Mouse (Mus musculus): ENCODE results near the gene Lamb2. TPM values are rescaled to one million over a fixed set of nuclear protein-coding genes. Genes with fewer than 3 reads are reported as not detected.

The Lamb2 gene
- polyA plus RNA-seq, 1 experiment from 2014 or later, result 19.1 TPM

DNA sequence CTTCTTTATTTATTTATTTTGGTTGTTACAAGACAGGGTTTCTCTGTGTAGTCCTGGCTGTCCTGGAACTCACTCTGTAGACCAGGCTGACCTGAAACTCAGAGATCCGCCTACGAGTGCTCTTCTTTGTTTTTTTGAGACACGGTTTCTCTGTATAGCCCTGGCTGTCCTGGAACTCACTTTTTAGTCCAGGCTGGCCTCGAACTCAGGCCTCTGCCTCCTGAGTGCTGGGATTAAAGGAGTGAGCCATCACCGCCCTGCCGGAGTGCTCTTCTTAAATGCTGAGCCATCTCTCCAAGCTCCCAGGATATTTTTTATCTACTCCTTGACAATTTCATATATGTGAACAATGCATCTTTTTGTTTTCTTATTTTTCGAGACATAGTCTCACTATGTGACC is 27.4 kb downstream of the Lamb2 start:
- WGBS, result 89% methylated on average over 7 of the region's 7 CpGs
- Histone ChIP-seq H3K36me3 (replicated peaks) (peaks cover 22% of the 10 kb centered on the region; the same call in 1 of the 2 replicates), H3K27ac (peak overlapping the region; percentile 87; the same call in 1 of the 2 replicates), H3K27me3 (replicated peaks) (no peaks in the 10 kb centered on the region), H3K4me3 (peak overlapping the region; percentile 76), H3K4me2 (peak overlapping the region; percentile 94), H3K4me1 (peaks cover 19% of the 10 kb centered on the region), H3K9ac (no peak overlapping the region), H3K9me3 (no peaks in the 10 kb centered on the region)
- no peak for ATAC-seq (replicated peaks)

DNA sequence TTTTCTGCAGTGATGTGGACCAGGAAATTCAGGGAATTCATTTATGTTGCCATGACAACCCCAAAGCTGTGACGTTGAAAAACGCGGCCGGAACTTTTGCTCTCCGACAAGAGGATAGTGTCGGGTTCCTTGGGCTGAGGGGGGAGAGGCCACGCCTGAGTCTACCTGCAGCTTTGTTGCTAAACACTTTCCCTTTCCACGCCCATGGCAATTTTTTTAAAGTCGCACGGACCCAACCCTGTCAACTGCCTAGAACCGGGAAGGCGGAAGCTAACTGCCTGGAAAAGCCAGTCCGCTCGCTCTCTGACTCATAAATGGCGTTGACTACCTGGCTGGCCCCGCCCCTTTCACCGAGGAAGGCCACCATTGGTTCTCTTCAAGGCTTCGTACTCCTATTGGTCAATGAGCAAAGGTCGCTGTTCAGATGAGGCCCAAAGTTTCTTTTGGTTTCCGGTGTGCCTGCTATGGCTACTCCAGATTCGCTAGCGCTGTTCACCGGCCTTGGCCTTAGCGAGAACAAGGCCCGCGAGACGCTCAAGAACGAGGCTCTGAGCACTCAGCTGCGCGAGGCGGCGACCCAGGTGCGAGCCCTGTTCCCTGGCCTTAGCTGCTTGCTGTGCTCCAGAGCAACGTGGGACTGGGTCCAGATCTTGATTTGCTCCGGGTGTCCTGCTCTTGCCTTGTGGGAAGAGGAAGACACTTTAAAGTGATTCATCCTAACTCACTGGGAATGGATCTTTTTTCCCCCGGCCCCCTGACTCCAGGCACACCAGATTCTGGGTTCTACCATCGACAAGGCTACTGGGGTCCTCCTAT is 28.3 kb downstream of the Lamb2 start, which contains the start of gene Qars:
Gene Qars (plus strand): TSS at position 88 of the 816 bp plus-strand sequence.
- under 1% methylated on average over 37 of the region's 37 CpGs for WGBS
- Histone ChIP-seq H3K9ac (peak within 1 kb of the TSS; percentile 71), H3K27me3 (replicated peaks) (no peaks in the 10 kb centered on the region), H3K27ac (peak within 1 kb of the TSS; percentile 87), H3K9me3 (no peaks in the 10 kb centered on the region), H3K4me3 (peak within 1 kb of the TSS; percentile 76), H3K4me2 (peak within 1 kb of the TSS; percentile 94), H3K4me1 (peaks cover 19% of the 10 kb centered on the region), H3K36me3 (replicated peaks) (peaks cover 24% of the 10 kb centered on the region; the same call in 1 of the 2 replicates)
- peak; percentile 98 for ATAC-seq (replicated peaks)

DNA sequence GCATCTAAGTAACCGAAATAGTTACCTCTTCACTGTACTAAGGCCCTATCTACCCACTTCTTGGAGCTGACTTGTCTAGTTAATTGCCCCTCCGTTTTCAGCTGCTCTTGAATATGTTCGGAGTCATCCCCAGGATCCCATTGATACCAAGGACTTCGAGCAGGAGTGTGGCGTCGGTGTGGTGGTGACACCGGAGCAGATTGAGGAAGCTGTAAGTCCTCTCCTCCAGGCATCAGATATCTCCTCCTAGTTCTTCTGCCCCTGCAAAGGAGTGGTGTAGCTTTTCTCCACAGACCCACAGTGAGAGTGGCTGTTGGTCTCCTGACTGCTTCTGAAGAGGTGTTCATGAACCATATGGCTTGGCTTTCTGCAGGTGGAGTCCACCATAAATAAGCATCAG is 29.2 kb downstream of the Lamb2 start:
- WGBS, result 91% methylated on average over 7 of the region's 7 CpGs
- Histone ChIP-seq H3K27ac (no peak overlapping the region), H3K9me3 (no peaks in the 10 kb centered on the region), H3K4me3 (peak overlapping the region; percentile 76), H3K4me1 (peaks cover 19% of the 10 kb centered on the region), H3K36me3 (replicated peaks) (peaks cover 33% of the 10 kb centered on the region), H3K4me2 (peak overlapping the region; percentile 94), H3K27me3 (replicated peaks) (no peaks in the 10 kb centered on the region), H3K9ac (peak overlapping the region; percentile 71; the same call in 1 of the 2 replicates)
- ATAC-seq (replicated peaks), result no peak

DNA sequence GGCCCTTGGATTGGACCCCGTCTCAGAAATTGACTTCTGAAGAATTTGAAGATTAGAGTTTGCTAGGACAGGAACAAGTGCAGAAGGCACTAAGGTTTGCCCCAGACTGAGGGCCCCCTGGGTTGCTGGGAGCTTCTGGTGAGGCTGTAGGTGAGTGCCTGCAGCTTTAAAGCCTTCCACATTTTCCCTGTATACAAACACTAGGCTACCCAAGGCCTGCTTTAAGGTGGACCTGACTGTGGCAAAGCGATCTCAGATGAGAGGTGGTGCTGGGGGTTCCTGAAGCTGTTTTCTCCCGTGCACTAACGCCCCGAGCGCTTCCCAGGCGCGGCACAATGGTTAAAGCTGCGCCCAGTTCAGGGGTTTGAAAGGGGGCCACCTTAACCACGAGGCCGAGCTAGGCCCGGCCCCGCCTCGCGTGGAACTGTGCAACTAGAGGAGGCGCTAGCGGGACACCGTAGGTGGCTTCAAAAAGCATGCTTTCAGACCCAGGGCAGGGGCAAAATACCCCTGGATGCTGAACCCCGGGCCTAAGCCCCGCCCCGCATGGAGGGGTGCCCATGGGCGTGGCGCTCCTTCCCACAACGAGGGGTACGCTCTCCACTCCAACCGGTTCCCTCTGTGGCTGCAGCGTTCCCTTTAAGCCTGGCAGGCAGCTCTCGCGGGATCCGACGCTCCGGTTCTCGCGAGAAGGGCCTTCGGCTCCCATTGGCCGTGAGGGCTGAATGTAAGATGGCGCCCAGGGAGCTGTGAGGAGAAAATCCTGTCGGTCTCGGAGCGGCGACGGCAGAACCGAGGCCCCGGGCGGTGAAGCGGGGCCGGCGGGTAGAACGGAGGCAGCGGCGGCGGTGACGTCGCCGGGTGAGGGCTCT is 37.1 kb downstream of the Lamb2 start, which contains the start of gene Qrich1:
Gene Qrich1 (plus strand): TSS at position 427 of the 872 bp plus-strand sequence.
- WGBS, result 1% methylated on average over 55 of the region's 55 CpGs
- Histone ChIP-seq H3K4me1 (peaks cover 28% of the 10 kb centered on the region), H3K4me2 (peak within 1 kb of the TSS; percentile 74), H3K9me3 (no peaks in the 10 kb centered on the region), H3K36me3 (replicated peaks) (peaks cover 36% of the 10 kb centered on the region), H3K27ac (peak within 1 kb of the TSS; percentile 100), H3K9ac (peak within 1 kb of the TSS; percentile 92), H3K27me3 (replicated peaks) (no peaks in the 10 kb centered on the region), H3K4me3 (peak within 1 kb of the TSS; percentile 99)
- ATAC-seq (replicated peaks), result peak; percentile 98

DNA sequence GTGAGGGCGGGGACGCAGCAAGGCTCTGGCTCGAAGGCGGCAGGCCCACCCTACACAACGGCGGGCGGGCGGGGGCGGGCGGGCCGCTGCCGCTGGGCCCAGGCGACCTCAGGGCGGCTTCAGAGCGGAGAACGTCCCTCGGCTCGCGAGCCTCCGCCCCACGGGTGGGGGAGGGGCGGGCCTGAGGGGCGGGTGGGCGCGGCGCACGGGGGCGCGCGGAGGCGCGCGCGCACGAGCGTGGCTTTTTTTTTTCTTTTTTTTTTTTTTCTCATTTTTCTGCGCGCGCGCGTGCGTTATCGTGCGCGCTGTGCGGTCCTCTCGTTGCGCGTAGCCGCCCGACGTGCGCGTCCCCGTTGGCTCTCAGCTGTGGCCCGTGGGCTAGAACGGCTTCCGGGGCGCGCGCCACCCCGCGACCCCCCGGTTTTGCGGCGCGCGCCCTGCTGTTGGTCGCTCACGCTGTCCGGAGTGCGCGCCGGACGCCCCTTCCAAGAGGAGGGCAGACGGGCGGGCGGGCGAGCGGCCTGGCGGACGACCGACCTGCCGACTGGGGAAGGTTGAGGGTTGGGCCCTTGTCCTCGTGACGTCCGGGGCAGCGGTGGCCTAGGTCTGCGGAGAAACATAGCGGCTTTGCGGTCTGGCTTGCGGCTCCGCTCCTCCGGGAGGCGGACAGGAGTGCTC is 37.9 kb downstream of the Lamb2 start:
- H3K4me3 ChIP-seq, result peak overlapping the region; percentile 99
- H3K9ac ChIP-seq, result peak overlapping the region; percentile 92
- under 1% methylated on average over 67 of the region's 95 CpGs for WGBS
- H3K36me3 ChIP-seq (replicated peaks), result peaks cover 29% of the 10 kb centered on the region
- H3K4me2 ChIP-seq, result peak overlapping the region; percentile 74
- peak; percentile 85 for ATAC-seq (replicated peaks)
- peak overlapping the region; percentile 100 for H3K27ac ChIP-seq
- H3K4me1 ChIP-seq, result peaks cover 34% of the 10 kb centered on the region
- H3K27me3 ChIP-seq (replicated peaks), result no peaks in the 10 kb centered on the region
- no peaks in the 10 kb centered on the region for H3K9me3 ChIP-seq

DNA sequence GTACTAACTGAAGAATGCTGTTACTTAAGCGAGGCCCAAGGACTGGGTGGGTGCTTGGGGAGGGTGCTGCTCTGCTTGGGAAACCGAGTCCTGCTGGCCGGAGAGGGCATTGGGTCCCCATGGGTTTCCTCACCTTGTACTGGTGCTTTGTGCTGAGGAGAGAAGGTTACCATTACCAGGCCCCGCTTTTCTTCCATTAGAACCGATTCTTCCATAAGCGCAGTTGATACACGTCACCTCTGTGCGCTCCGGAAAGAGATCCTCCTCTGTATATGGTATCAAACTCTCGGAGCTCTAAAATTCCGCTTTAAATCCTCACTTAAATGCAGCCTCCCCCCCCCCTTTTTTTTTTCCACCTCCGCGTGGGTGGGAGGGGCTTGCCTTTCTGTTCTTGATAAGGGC is 38.4 kb downstream of the Lamb2 start:
- Histone ChIP-seq H3K4me2 (peak overlapping the region; percentile 74), H3K36me3 (replicated peaks) (peaks cover 23% of the 10 kb centered on the region), H3K9ac (peak overlapping the region; percentile 92), H3K27ac (peak overlapping the region; percentile 100), H3K4me3 (peak overlapping the region; percentile 99), H3K27me3 (replicated peaks) (no peaks in the 10 kb centered on the region), H3K4me1 (peaks cover 34% of the 10 kb centered on the region), H3K9me3 (no peaks in the 10 kb centered on the region)
- under 1% methylated on average over 13 of the region's 13 CpGs for WGBS
- peak; percentile 8 for ATAC-seq (replicated peaks)

DNA sequence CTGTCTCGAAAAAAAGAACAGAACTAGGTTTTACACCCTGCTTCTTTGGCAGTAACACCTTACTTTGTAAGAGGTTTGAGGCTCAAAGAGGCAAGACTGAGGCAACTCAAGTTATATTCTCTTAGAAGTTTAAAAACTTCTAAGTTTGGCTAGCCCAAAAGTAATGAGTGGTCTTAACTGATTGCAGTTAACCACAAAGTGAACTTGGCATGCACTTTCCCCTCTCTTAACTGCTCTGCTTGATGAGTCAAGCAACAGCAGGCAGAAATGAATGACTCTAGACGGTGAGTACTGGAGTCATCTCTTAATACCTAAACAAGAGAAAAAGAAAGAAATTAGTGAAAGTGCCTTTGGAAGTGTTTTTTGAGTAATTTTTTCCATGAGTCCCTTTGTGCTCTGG is 42.1 kb downstream of the Lamb2 start:
- Histone ChIP-seq H3K4me1 (peaks cover 29% of the 10 kb centered on the region), H3K27me3 (replicated peaks) (no peaks in the 10 kb centered on the region), H3K27ac (no peak overlapping the region), H3K4me2 (no peak overlapping the region), H3K4me3 (no peak overlapping the region), H3K36me3 (replicated peaks) (no peaks in the 10 kb centered on the region), H3K9me3 (no peaks in the 10 kb centered on the region), H3K9ac (no peak overlapping the region)
- ATAC-seq (replicated peaks), result no peak
- 83% methylated on average over 2 of the region's 2 CpGs for WGBS

DNA sequence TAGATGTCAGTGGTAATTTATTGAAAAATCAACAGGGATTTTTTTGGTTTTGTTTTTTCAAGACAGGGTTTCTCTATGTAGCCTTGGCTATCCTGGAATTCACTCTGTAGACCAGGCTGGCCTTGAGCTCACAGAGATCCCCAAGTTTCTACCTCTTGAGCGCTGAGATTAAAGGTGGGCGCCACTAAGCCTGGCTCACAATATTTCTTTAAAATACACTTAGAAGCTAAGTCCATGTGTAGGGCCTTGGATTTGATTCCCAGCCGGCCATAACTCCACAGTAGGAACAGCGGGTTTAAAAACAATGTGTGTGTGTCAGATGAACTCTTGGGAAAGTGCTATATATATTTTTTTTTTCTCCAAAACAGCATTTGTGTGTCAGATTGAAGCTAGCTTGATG is 43.8 kb downstream of the Lamb2 start:
- Histone ChIP-seq H3K4me3 (no peak overlapping the region), H3K9me3 (no peaks in the 10 kb centered on the region), H3K4me2 (no peak overlapping the region), H3K9ac (no peak overlapping the region), H3K36me3 (replicated peaks) (peaks cover 2% of the 10 kb centered on the region), H3K27ac (no peak overlapping the region), H3K27me3 (replicated peaks) (no peaks in the 10 kb centered on the region), H3K4me1 (peaks cover 29% of the 10 kb centered on the region)
- 95% methylated on average over 4 of the region's 4 CpGs for WGBS
- no peak for ATAC-seq (replicated peaks)

DNA sequence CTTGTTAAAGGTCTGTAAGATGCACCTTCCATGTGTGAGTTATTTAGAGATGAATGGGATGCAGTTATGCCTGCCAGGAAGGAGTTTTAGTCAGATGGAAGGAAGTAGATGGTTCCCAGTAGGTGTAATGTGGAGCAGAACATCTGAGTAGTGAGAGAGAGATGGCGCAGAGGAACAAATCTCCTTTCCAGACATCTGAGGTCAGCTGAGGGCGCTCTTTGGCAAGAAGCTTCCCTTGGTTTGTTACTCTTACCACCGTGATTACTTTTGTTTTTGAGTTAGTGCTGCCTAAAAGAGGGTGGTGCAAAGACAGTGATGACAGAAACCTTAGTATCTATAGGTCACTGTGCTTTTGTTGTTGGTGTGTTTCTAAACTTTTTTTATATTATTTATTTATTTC is 45.9 kb downstream of the Lamb2 start:
- no peak for ATAC-seq (replicated peaks)

DNA sequence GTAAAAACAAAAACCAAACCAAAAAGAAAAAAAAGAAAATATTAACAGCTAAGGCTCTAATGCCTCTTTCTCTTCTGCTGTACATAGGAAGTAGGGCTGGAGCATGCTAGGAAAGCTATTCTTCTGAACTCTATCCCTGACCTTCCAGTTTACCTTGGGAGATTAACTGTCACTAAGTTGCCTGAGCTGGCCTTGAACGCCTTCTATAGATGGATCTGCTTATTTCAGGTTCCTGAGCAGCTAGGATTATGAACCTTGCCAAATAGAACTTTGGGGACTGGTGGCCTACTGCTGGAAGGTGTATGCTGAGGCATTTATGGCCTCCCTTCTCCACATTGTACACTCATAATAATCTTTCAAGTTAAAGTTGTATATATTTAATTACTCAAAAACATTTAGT is 51.4 kb downstream of the Lamb2 start:
- H3K27ac ChIP-seq, result no peak overlapping the region
- H3K4me1 ChIP-seq, result no peaks in the 10 kb centered on the region
- H3K9ac ChIP-seq, result no peak overlapping the region
- no peaks in the 10 kb centered on the region for H3K27me3 ChIP-seq (replicated peaks)
- no peak overlapping the region for H3K4me2 ChIP-seq
- peaks cover 54% of the 10 kb centered on the region for H3K36me3 ChIP-seq (replicated peaks)
- no peak for ATAC-seq (replicated peaks)
- WGBS, result 91% methylated on average over 1 of the region's 1 CpGs
- H3K4me3 ChIP-seq, result no peak overlapping the region
- no peaks in the 10 kb centered on the region for H3K9me3 ChIP-seq

More for the DNA sequence above, 45.9 kb downstream of the Lamb2 start:
- Histone ChIP-seq H3K27me3 (replicated peaks) (no peaks in the 10 kb centered on the region), H3K9me3 (no peaks in the 10 kb centered on the region), H3K36me3 (replicated peaks) (peaks cover 16% of the 10 kb centered on the region), H3K27ac (no peak overlapping the region), H3K4me1 (peaks cover 11% of the 10 kb centered on the region), H3K9ac (no peak overlapping the region), H3K4me3 (no peak overlapping the region), H3K4me2 (no peak overlapping the region)
- 89% methylated on average over 3 of the region's 3 CpGs for WGBS

DNA sequence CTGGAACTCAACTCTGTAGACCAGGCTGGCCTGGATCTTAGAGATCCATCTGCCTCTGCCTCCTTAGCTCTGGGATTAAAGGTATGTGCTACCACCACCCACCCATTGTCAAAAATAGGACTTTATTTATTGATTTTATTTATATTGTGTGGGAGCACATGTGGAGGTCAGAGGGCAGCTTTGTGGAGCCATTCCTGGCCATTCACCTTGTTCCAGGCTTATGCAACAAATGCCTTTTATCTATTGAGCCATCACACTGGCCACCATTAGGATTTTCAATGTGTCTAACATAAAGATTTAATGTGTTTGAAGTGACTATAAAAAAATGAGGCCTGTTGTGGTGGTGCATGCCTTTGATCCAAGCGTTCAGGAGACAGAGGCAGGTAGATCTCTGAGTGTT is 52.0 kb downstream of the Lamb2 start:
- ATAC-seq (replicated peaks), result no peak
- H3K4me1 ChIP-seq, result no peaks in the 10 kb centered on the region
- peaks cover 60% of the 10 kb centered on the region for H3K36me3 ChIP-seq (replicated peaks)
- WGBS, result 95% methylated on average over 1 of the region's 1 CpGs
- H3K9me3 ChIP-seq, result no peaks in the 10 kb centered on the region
- no peak overlapping the region for H3K4me3 ChIP-seq
- H3K4me2 ChIP-seq, result no peak overlapping the region
- H3K9ac ChIP-seq, result no peak overlapping the region
- no peak overlapping the region for H3K27ac ChIP-seq
- H3K27me3 ChIP-seq (replicated peaks), result no peaks in the 10 kb centered on the region

Data from midbrain, embryonic 15.5 days (tissue).